Mouse (Mus musculus): ENCODE data around the gene Herc1.

The Herc1 gene

GRCm38 (mm10) chr9:66492361-66492760 is 142.1 kb downstream of the Herc1 start:
- no peak for DNase-seq (ENCODE audit: low spot score in 2 of 2)

GRCm38 (mm10) chr9:66493992-66494391 is 143.7 kb downstream of the Herc1 start:
- no peak for DNase-seq (ENCODE audit: low spot score in 2 of 2)

GRCm38 (mm10) chr9:66501248-66501647 is 151.0 kb downstream of the Herc1 start:
- DNase-seq (ENCODE audit: low spot score in 2 of 2), result no peak

- DNase-seq (ENCODE audit: low spot score in 2 of 2), result no peak
These were observed 153.7 kb downstream of the Herc1 start for GRCm38 (mm10) chr9:66503879-66504411.

- DNase-seq (ENCODE audit: low spot score in 2 of 2), result peak; percentile 65 to 73
These were observed 154.3 kb downstream of the Herc1 start for GRCm38 (mm10) chr9:66504518-66504917.

GRCm38 (mm10) chr9:66505141-66505917 is 155.1 kb downstream of the Herc1 start:
- no peak for DNase-seq (ENCODE audit: low spot score in 2 of 2)

- DNase-seq (ENCODE audit: low spot score in 2 of 2), result no peak
These were observed 155.8 kb downstream of the Herc1 start for GRCm38 (mm10) chr9:66506011-66506410.

GRCm38 (mm10) chr9:66506424-66506823 is 156.2 kb downstream of the Herc1 start:
- DNase-seq (ENCODE audit: low spot score in 2 of 2), result no peak

GRCm38 (mm10) chr9:66507684-66508083 is 157.4 kb downstream of the Herc1 start:
- DNase-seq (ENCODE audit: low spot score in 2 of 2), result no peak

- no peak for DNase-seq (ENCODE audit: low spot score in 2 of 2)
These were observed 158.7 kb downstream of the Herc1 start for GRCm38 (mm10) chr9:66508890-66509399.

GRCm38 (mm10) chr9:66510351-66510841 is 160.1 kb downstream of the Herc1 start:
- DNase-seq (ENCODE audit: low spot score in 2 of 2), result no peak

GRCm38 (mm10) chr9:66510944-66511343 is 160.7 kb downstream of the Herc1 start:
- no peak for DNase-seq (ENCODE audit: low spot score in 2 of 2)

- peak; percentile 96 to 97 for DNase-seq (ENCODE audit: low spot score in 2 of 2)
These were observed 161.5 kb downstream of the Herc1 start for GRCm38 (mm10) chr9:66511580-66512350.

GRCm38 (mm10) chr9:66512351-66512671 is 162.1 kb downstream of the Herc1 start:
- DNase-seq (ENCODE audit: low spot score in 2 of 2), result peak; percentile 82 to 87

GRCm38 (mm10) chr9:66513150-66513549 is 162.9 kb downstream of the Herc1 start:
- DNase-seq (ENCODE audit: low spot score in 2 of 2), result no peak

- DNase-seq (ENCODE audit: low spot score in 2 of 2), result no peak
These were observed 163.5 kb downstream of the Herc1 start for GRCm38 (mm10) chr9:66513661-66514255.

- no peak for DNase-seq (ENCODE audit: low spot score in 2 of 2)
These were observed 164.1 kb downstream of the Herc1 start, which contains the start of gene Fbxl22 for GRCm38 (mm10) chr9:66514256-66514770. Gene Fbxl22, minus strand, starts transcription at chr9:66514593.

GRCm38 (mm10) chr9:66515115-66515514 is 164.9 kb downstream of the Herc1 start:
- DNase-seq (ENCODE audit: low spot score in 2 of 2), result no peak

GRCm38 (mm10) chr9:66515680-66516210 is 165.5 kb downstream of the Herc1 start:
- DNase-seq (ENCODE audit: low spot score in 2 of 2), result no peak

- DNase-seq (ENCODE audit: low spot score in 2 of 2), result no peak
These were observed 166.2 kb downstream of the Herc1 start for GRCm38 (mm10) chr9:66516296-66516940.

GRCm38 (mm10) chr9:66517746-66518145 is 167.5 kb downstream of the Herc1 start:
- DNase-seq (ENCODE audit: low spot score in 2 of 2), result no peak
